Mouse (Mus musculus): Measurements from ENCODE around the gene Ncoa7. TPM values are rescaled to one million over a fixed set of nuclear protein-coding genes. Genes with fewer than 3 reads are reported as not detected.

Ncoa7 gene
- polyA plus RNA-seq, 1 experiment from 2014 or later, result 22.7 TPM

DNA sequence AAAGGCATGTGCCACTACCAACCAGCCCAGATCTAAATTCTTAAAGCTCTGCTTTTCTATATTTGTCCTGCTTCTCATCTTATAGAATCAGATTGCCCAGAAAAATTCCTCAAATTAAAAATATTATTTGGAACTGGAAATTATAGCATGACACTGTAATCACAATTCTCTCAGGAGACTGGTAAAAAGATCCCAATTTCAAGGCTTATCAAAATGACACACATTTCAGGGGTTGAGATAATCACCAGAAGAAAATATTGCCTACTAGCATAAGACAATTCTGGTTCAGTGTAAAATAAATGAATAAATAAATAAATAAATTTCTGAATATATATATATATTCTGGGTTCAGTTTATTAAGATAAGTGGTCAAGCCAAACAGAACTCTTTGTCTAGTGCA, 193.5 kb downstream of the Ncoa7 start:
- no peak overlapping the region for H3K27ac ChIP-seq (replicated peaks)
- H3K4me3 ChIP-seq (replicated peaks), result no peak overlapping the region
- H3K27me3 ChIP-seq (replicated peaks), result no peaks in the 10 kb centered on the region
- no peak for ATAC-seq (ENCODE audit: low FRiP score)
- no peaks in the 10 kb centered on the region for H3K4me1 ChIP-seq
- no peak overlapping the region for H3K4me2 ChIP-seq
- no peak overlapping the region for H3K9ac ChIP-seq (replicated peaks)
- H3K9me3 ChIP-seq (replicated peaks), result no peaks in the 10 kb centered on the region
- peaks cover 11% of the 10 kb centered on the region for H3K36me3 ChIP-seq

GRCm38 (mm10) chr10:30608109-30608508, 195.0 kb downstream of the Ncoa7 start:
- WGBS, result 76% methylated on average over 2 of the region's 2 CpGs

GRCm38 (mm10) chr10:30600542-30600966, 202.6 kb downstream of the Ncoa7 start, which contains the start of gene Trmt11:
Trmt11 (minus strand) TSS chr10:30600749.
- peak within 1 kb of the TSS; percentile 78 for H3K4me3 ChIP-seq (replicated peaks)
- peak within 1 kb of the TSS; percentile 85 for H3K27ac ChIP-seq (replicated peaks)
- peak; percentile 98 for ATAC-seq (ENCODE audit: low FRiP score)
- peak within 1 kb of the TSS; percentile 78 for H3K9ac ChIP-seq (replicated peaks)
- WGBS, result under 1% methylated on average over 28 of the region's 28 CpGs
- peak within 1 kb of the TSS; percentile 84 for H3K4me2 ChIP-seq
- H3K27me3 ChIP-seq (replicated peaks), result no peaks in the 10 kb centered on the region
- peaks cover 24% of the 10 kb centered on the region for H3K4me1 ChIP-seq
- no peaks in the 10 kb centered on the region for H3K9me3 ChIP-seq (replicated peaks)
- H3K36me3 ChIP-seq, result peaks cover 10% of the 10 kb centered on the region

More at GRCm38 (mm10) chr10:30608109-30608508, 195.0 kb downstream of the Ncoa7 start:
- H3K9me3 ChIP-seq (replicated peaks), result no peaks in the 10 kb centered on the region
- no peak overlapping the region for H3K4me3 ChIP-seq (replicated peaks)
- H3K27ac ChIP-seq (replicated peaks), result no peak overlapping the region
- no peak overlapping the region for H3K4me2 ChIP-seq
- H3K27me3 ChIP-seq (replicated peaks), result no peaks in the 10 kb centered on the region
- no peak overlapping the region for H3K9ac ChIP-seq (replicated peaks)
- H3K4me1 ChIP-seq, result no peaks in the 10 kb centered on the region
- H3K36me3 ChIP-seq, result peaks cover 11% of the 10 kb centered on the region
- no peak for ATAC-seq (ENCODE audit: low FRiP score)

- H3K4me1 ChIP-seq, result peaks cover 24% of the 10 kb centered on the region
These were observed 203.0 kb downstream of the Ncoa7 start for GRCm38 (mm10) chr10:30600094-30600534.

GRCm38 (mm10) chr10:30587037-30587436, 216.1 kb downstream of the Ncoa7 start:
- Histone ChIP-seq H3K9ac (replicated peaks) (no peak overlapping the region), H3K27me3 (replicated peaks) (no peaks in the 10 kb centered on the region), H3K36me3 (peaks cover 26% of the 10 kb centered on the region), H3K4me1 (no peaks in the 10 kb centered on the region), H3K9me3 (replicated peaks) (no peaks in the 10 kb centered on the region), H3K4me3 (replicated peaks) (no peak overlapping the region), H3K27ac (replicated peaks) (no peak overlapping the region), H3K4me2 (no peak overlapping the region)
- peak; percentile 45; the same call in 1 of the 2 replicates for ATAC-seq (ENCODE audit: low FRiP score)
- WGBS, result 66% methylated on average over 5 of the region's 5 CpGs

More at GRCm38 (mm10) chr10:30600094-30600534, 203.0 kb downstream of the Ncoa7 start:
- Histone ChIP-seq H3K9me3 (replicated peaks) (no peaks in the 10 kb centered on the region), H3K4me3 (replicated peaks) (peak overlapping the region; percentile 78), H3K27ac (replicated peaks) (peak overlapping the region; percentile 85), H3K4me2 (peak overlapping the region; percentile 84), H3K9ac (replicated peaks) (peak overlapping the region; percentile 78), H3K36me3 (peaks cover 14% of the 10 kb centered on the region), H3K27me3 (replicated peaks) (no peaks in the 10 kb centered on the region)
- WGBS, result under 1% methylated on average over 27 of the region's 27 CpGs
- peak; percentile 82 for ATAC-seq (ENCODE audit: low FRiP score)

DNA sequence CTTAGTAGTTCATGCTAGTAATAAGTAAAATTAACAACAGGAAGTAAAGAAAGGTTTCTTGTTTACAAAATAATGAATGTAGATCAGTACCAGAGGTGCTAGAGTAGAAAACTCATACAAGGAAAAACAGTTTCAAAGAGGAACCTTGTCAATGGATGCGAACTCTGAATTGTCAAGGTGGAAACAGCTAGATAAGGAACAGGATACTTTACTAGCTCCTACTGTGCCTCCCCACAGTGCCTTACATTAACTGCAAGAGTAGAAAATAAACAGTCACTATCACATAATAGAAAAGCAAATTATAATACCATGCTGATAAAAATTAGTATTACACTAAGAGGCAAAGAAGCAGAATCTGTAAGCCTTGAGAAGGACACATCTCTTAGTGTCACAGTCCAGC, 217.4 kb downstream of the Ncoa7 start:
- Histone ChIP-seq H3K4me3 (replicated peaks) (no peak overlapping the region), H3K9me3 (replicated peaks) (no peaks in the 10 kb centered on the region), H3K9ac (replicated peaks) (no peak overlapping the region), H3K27me3 (replicated peaks) (no peaks in the 10 kb centered on the region), H3K36me3 (peaks cover 31% of the 10 kb centered on the region), H3K4me2 (no peak overlapping the region), H3K27ac (replicated peaks) (no peak overlapping the region), H3K4me1 (no peaks in the 10 kb centered on the region)
- WGBS, result 89% methylated on average over 1 of the region's 1 CpGs
- no peak for ATAC-seq (ENCODE audit: low FRiP score)

Other genes starting within 250 kb of the Ncoa7 start
- gene Trmt11, start 202.6 kb downstream of the Ncoa7 start, polyA plus RNA-seq (2015; fragmentation: Nextera tagmentation; extraction: Ambion mirVana), result 19.7 and 22.3 TPM in 2 replicates
- gene Hint3, start 173.7 kb downstream of the Ncoa7 start, polyA plus RNA-seq (2015; fragmentation: Nextera tagmentation; extraction: Ambion mirVana), result 21.5 and 22.7 TPM in 2 replicates
- 9.8 and 11.3 TPM in 2 replicates for gene Hey2, start 39.5 kb upstream of the Ncoa7 start, polyA plus RNA-seq (2015; fragmentation: Nextera tagmentation; extraction: Ambion mirVana)